Mouse (Mus musculus) frontal cortex, postnatal 36 days (tissue): Measurements from ENCODE around the gene Dnase2a.
A peak's percentile ranks its signal among the peaks of the same experiment; 100 is the strongest.

Experiments
- DNase-seq, 2 experiments: peaks; one replicate each; pipeline ENCODE4 v3.0.0; 2022; ENCODE audit warnings: low spot score in 2 of 2

Dnase2a gene

GRCm38 (mm10) chr8:84936041-84936961, 27.9 kb downstream of the Dnase2a start:
- DNase-seq, result no peak

GRCm38 (mm10) chr8:84936962-84937546, 28.7 kb downstream of the Dnase2a start, which contains the start of gene Mast1:
Gene Mast1 (minus strand): TSS chr8:84937359.
- DNase-seq, result peak; percentile 70 to 74

- DNase-seq, result no peak
Measured at GRCm38 (mm10) chr8:84937620-84938485, 29.5 kb downstream of the Dnase2a start.

GRCm38 (mm10) chr8:84943699-84944098, 35.3 kb downstream of the Dnase2a start:
- DNase-seq, result no peak

GRCm38 (mm10) chr8:84944478-84945160, 36.3 kb downstream of the Dnase2a start:
- peak; percentile 61 to 81 for DNase-seq

GRCm38 (mm10) chr8:84945235-84945632, 36.9 kb downstream of the Dnase2a start:
- peak; percentile 80 to 87 for DNase-seq

GRCm38 (mm10) chr8:84945633-84946527, 37.5 kb downstream of the Dnase2a start:
- peak; percentile 42 to 49 for DNase-seq

GRCm38 (mm10) chr8:84946528-84947240, 38.3 kb downstream of the Dnase2a start, which contains the start of gene Rtbdn:
Gene Rtbdn (plus strand): TSS chr8:84946991.
- no peak for DNase-seq

GRCm38 (mm10) chr8:84947241-84947545, 38.8 kb downstream of the Dnase2a start:
- DNase-seq, result no peak

GRCm38 (mm10) chr8:84949753-84950152, 41.4 kb downstream of the Dnase2a start:
- no peak for DNase-seq

- DNase-seq, result no peak
Measured at GRCm38 (mm10) chr8:84952612-84953255, 44.4 kb downstream of the Dnase2a start.

GRCm38 (mm10) chr8:84956768-84957167, 48.4 kb downstream of the Dnase2a start:
- DNase-seq, result peak; percentile 61 to 85

- no peak for DNase-seq
Measured at GRCm38 (mm10) chr8:84959811-84960210, 51.5 kb downstream of the Dnase2a start.

- no peak for DNase-seq
Measured at GRCm38 (mm10) chr8:84963952-84964351, 55.6 kb downstream of the Dnase2a start.

- DNase-seq, result peak; percentile 91 to 95
Measured at GRCm38 (mm10) chr8:84965731-84966291, 57.5 kb downstream of the Dnase2a start.

GRCm38 (mm10) chr8:84966603-84967002, 58.2 kb downstream of the Dnase2a start:
- no peak for DNase-seq

GRCm38 (mm10) chr8:84967532-84968304, 59.4 kb downstream of the Dnase2a start:
- DNase-seq, result no peak

- DNase-seq, result no peak
Measured at GRCm38 (mm10) chr8:84968650-84969049, 60.3 kb downstream of the Dnase2a start.
